Mouse (Mus musculus) heart, embryonic 14.5 days (tissue): ENCODE measurements around the gene Gm21987. TPM values are rescaled to one million over a fixed set of nuclear protein-coding genes. Genes with fewer than 3 reads are reported as not detected.
A peak's percentile ranks its signal among the peaks of the same experiment; 100 is the strongest.

Source experiments
- ATAC-seq: fragments of 200-750 bp; cut with Nextera tagmentation; 2 replicates; pipeline ENCODE4 v1.8.0; 2017; ENCODE audit warnings: low read depth, moderate TSS enrichment; ENCODE audit not compliant: insufficient number of reproducible peaks, insufficient read depth, low FRiP score
- H3K27ac ChIP-seq, 2 experiments: fragments of 200-500 bp in 1 of 2; fragments of 300-500 bp in 1 of 2; sonication (generic) in 1 of 2; replicated peaks in 1 of 2; 2 replicates each; pipeline ENCODE4 v1.5.1; 2012 to 2014; ENCODE audit warnings: low read depth in 2 of 2, low read length in 2 of 2, control low read depth in 1 of 2, mild to moderate bottlenecking in 1 of 2, mixed read lengths in 1 of 2; ENCODE audit not compliant: control insufficient read depth in 1 of 2, insufficient read depth in 1 of 2
- H3K27me3 ChIP-seq: fragments of 300-500 bp; sonication (generic); 2 replicates; pipeline ENCODE4 v1.6.1; 2014; ENCODE audit warnings: mild to moderate bottlenecking, low read length, control low read depth; ENCODE audit not compliant: control insufficient read depth, insufficient read depth
- H3K36me3 ChIP-seq: fragments of 300-500 bp; sonication (generic); 2 replicates; pipeline ENCODE4 v1.6.1; 2014; ENCODE audit warnings: mild to moderate bottlenecking, control low read depth, low read length, mixed read lengths; ENCODE audit not compliant: control insufficient read depth, insufficient read depth
- H3K4me1 ChIP-seq, 2 experiments: fragments of 200-500 bp in 1 of 2; fragments of 300-500 bp in 1 of 2; sonication (generic) in 1 of 2; 2 replicates each; pipeline ENCODE4 v1.6.1; 2012 to 2014; ENCODE audit warnings: low read length in 2 of 2, control low read depth in 1 of 2, mixed read lengths in 1 of 2; ENCODE audit not compliant: control insufficient read depth in 2 of 2, insufficient read depth in 2 of 2
- H3K4me2 ChIP-seq: fragments of 300-500 bp; sonication (generic); 2 replicates; pipeline ENCODE4 v1.6.1; 2014; ENCODE audit warnings: mild to moderate bottlenecking, low read length
- H3K4me3 ChIP-seq, 2 experiments: fragments of 200-500 bp in 1 of 2; fragments of 300-500 bp in 1 of 2; sonication (generic) in 1 of 2; 2 replicates each; pipeline ENCODE4 v1.5.1; 2012 to 2014; ENCODE audit warnings: low read length in 2 of 2, mild to moderate bottlenecking in 2 of 2, control low read depth in 1 of 2, low read depth in 1 of 2, moderate library complexity in 1 of 2; ENCODE audit not compliant: control insufficient read depth in 1 of 2, insufficient read depth in 1 of 2
- H3K9ac ChIP-seq: fragments of 300-500 bp; sonication (generic); 2 replicates; pipeline ENCODE4 v1.6.1; 2014; ENCODE audit warnings: mild to moderate bottlenecking, low read length
- H3K9me3 ChIP-seq: fragments of 300-500 bp; sonication (generic); 2 replicates; pipeline ENCODE4 v1.6.1; 2016; ENCODE audit warnings: low read length, control low read depth; ENCODE audit not compliant: control insufficient read depth
- WGBS: fragments of 180-500 bp; shearing (Covaris S2); extraction: QIAGEN DNeasy Blood & Tissue Kit; methylation state at CpG from one replicate; pipeline ENCODE4 v1.1.7; 2014; 5-methylcytosine and 5-hydroxymethylcytosine counted together
- polyA plus RNA-seq: library from polyadenylated mRNA; unstranded; fragments of >200 nt; fragmentation: Nextera tagmentation; extraction: Ambion mirVana; gene quantifications from 2 replicates; pipeline ENCODE4 v1.2.1, GENCODE M21; 2014

The Gm21987 gene
- polyA plus RNA-seq, 1 experiment from 2014 or later, result 4.9 TPM

DNA sequence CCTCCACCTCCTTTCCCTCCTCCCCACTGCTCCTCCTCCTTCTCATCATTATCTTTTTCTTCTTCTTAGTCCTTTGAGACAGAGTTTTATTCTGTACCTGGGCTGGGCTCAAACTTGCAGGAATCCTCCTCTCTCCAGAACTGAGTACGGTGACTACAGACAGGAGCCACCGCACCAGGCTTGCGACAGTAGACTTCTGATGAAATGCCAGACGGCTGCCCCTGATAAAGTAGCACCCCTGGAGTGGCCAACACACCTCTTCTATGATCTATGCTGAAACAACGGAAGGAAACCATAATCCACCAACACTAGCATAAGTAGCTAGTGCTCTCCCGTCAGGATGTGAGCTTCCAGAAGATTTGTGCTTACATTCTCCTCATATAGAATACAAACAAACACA is 40.5 kb downstream of the Gm21987 start:
- no peak overlapping the region for H3K4me2 ChIP-seq
- no peak overlapping the region for H3K4me3 ChIP-seq
- no peak for ATAC-seq
- no peak overlapping the region for H3K9ac ChIP-seq
- no peaks in the 10 kb centered on the region for H3K27me3 ChIP-seq
- no peaks in the 10 kb centered on the region for H3K9me3 ChIP-seq
- no peak overlapping the region for H3K27ac ChIP-seq
- H3K4me1 ChIP-seq, result peaks cover 0 to 3% of the 10 kb centered on the region in 2 experiments; a peak in 1 of 4 replicates
- H3K36me3 ChIP-seq, result no peaks in the 10 kb centered on the region
- 71% methylated on average over 6 of the region's 6 CpGs for WGBS

DNA sequence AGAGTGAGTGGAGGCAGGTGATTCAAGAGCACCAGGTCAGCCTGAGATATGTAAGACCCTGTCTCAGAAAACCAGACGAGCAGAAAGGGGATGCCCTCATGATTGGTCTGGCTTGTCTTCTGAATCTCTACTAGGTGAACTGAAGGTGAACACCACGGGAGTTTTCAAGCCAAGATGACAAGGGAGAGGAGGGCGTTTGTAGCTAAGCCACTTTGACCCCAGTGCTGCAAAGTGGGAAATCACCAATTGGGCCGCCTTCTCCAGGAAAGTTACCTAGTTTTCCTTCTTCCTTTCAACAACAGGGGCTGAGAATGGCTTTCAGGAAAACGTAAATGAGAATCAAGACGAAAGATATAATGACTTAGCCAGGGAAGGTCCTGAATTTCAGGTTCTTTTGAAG is 41.9 kb downstream of the Gm21987 start:
- H3K27ac ChIP-seq, result no peak overlapping the region
- WGBS, result 75% methylated on average over 6 of the region's 6 CpGs

DNA sequence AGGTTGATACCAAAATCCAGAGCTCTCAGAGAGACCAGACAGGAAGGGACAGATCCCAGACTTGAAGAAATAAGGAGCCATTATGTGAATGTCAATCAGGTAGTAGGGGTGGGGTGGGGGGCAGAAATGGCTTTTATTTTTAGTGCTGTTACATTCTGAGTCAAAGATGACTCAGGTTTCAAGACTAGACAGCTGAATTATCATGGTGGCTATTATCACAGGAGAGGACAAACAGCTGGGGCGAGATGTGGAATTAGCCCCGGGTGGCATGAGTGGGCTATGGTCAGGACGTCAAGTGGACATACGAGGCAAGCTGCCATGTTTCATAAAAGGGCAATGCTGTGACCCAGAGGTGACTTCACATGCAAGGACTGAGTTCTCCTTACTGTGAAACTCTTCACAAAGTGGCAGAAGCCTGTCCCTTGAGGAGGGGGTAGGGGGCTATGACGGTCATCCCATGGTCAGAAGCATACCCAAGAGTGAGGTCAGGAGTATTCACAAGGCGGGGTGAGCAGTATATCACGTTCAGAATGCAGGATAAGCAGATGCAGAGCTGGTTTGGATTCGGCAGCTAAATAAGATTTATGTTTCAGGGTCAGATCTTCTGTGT is 42.5 kb downstream of the Gm21987 start:
- no peak for ATAC-seq
- no peak overlapping the region for H3K4me2 ChIP-seq
- H3K4me1 ChIP-seq, result peaks cover 0 to 7% of the 10 kb centered on the region in 2 experiments; a peak in 2 of 4 replicates
- H3K36me3 ChIP-seq, result no peaks in the 10 kb centered on the region
- no peaks in the 10 kb centered on the region for H3K9me3 ChIP-seq
- no peak overlapping the region for H3K27ac ChIP-seq
- WGBS, result 79% methylated on average over 8 of the region's 8 CpGs
- no peak overlapping the region for H3K9ac ChIP-seq
- no peaks in the 10 kb centered on the region for H3K27me3 ChIP-seq
- no peak overlapping the region for H3K4me3 ChIP-seq

More for the DNA sequence above, 41.9 kb downstream of the Gm21987 start:
- Histone ChIP-seq H3K9ac (no peak overlapping the region), H3K4me2 (no peak overlapping the region), H3K27me3 (no peaks in the 10 kb centered on the region), H3K36me3 (no peaks in the 10 kb centered on the region), H3K4me3 (no peak overlapping the region), H3K9me3 (no peaks in the 10 kb centered on the region), H3K4me1 (peaks cover 0 to 7% of the 10 kb centered on the region in 2 experiments; a peak in 2 of 4 replicates)
- no peak for ATAC-seq

DNA sequence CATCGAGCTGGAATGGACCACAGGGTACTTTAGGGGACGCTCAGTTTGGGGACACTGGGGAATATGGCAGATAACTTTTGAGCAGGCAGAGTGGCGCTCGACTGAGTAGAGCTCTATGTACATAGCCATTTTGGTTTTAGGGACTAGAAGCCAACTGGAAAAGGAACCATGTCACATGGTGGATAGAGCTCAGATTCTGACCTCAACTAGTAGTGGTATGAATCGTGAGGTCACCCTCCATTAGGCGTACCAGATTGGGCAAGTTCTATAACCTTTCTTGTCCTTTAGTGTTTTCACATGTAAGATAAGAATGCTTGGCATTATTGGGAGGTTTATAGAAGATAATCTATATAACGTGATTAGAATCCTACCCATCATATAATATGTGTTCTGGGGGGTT is 43.5 kb downstream of the Gm21987 start:
- 80% methylated on average over 7 of the region's 7 CpGs for WGBS
- H3K27me3 ChIP-seq, result no peaks in the 10 kb centered on the region
- ATAC-seq, result no peak
- no peak overlapping the region for H3K4me2 ChIP-seq
- H3K9ac ChIP-seq, result no peak overlapping the region
- no peak overlapping the region for H3K4me3 ChIP-seq
- peaks cover 0 to 8% of the 10 kb centered on the region in 2 experiments; a peak in 2 of 4 replicates for H3K4me1 ChIP-seq
- H3K27ac ChIP-seq, result no peak overlapping the region
- H3K9me3 ChIP-seq, result no peaks in the 10 kb centered on the region
- no peaks in the 10 kb centered on the region for H3K36me3 ChIP-seq

DNA sequence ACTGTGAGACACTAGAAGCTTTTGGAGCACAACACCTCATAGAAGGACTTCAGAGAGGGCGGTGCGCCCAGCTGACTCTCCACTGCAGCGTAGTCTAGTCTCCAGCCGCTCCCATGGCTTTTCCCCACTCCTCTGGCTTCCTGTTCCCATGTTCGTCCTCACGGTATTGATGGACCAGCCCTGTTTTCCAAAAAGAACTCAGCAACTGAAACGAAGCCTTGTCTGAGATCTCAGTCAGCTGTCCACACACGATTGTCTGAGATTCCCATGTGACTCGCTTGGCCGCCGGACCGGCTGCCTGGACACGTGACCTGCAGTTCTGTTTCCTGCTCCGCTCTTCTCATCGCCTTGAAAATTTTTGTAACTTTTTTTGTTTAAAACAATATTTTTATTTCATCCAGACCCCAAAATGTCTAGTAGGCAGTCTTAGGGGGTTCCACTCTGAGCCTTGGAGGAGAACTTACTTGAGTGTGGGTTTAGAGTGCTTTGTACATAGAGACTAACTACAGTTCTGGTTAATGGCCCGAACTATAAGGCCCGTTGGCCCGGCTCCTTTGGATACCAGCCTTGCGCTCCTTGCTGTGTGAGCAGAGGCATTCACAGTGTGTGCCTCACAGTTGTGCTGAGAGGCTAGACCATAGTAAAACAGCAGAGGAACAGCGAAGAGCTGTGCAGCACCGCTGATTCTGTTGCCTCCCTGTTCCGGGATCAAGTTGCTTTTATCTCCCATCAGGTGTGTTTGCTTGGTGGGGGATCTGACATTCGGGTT is 45.5 kb downstream of the Gm21987 start:
- Histone ChIP-seq H3K4me3 (peak overlapping the region; percentile 3 to 14; a peak in 1 of 4 replicates), H3K27ac (peak overlapping the region; percentile 10 to 71; a peak in 3 of 4 replicates), H3K4me1 (peaks cover 14 to 15% of the 10 kb centered on the region in 2 experiments), H3K4me2 (peak overlapping the region; percentile 56), H3K9ac (no peak overlapping the region), H3K27me3 (no peaks in the 10 kb centered on the region), H3K9me3 (no peaks in the 10 kb centered on the region), H3K36me3 (no peaks in the 10 kb centered on the region)
- peak; percentile 51 for ATAC-seq
- 61% methylated on average over 23 of the region's 23 CpGs for WGBS

DNA sequence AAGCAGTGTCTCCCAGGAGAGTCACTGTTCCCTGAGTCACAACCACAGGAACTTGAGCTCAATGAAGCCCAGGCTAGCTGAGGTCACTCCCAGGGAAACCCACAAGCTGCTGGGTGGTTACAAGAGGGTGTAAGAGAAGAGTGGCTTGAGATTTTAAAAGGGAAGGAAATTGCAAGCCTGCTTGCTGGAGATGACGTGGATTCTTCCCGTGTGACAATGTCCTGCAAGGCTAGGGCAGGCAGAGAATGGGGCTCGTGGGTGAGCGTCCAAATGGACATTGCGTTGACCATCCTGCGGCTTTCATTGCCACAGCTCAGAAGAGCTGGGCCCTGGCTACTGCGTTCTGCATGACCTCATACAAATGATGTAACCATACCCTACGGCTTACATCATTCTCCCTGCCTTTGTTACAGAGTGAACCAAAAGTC is 47.4 kb downstream of the Gm21987 start:
- Histone ChIP-seq H3K27ac (peak overlapping the region in 1 of 2 experiments; percentile 38; a peak in 2 of 4 replicates), H3K4me3 (no peak overlapping the region), H3K4me2 (no peak overlapping the region), H3K4me1 (peaks cover 16 to 17% of the 10 kb centered on the region in 2 experiments), H3K9me3 (no peaks in the 10 kb centered on the region), H3K27me3 (no peaks in the 10 kb centered on the region), H3K36me3 (no peaks in the 10 kb centered on the region), H3K9ac (no peak overlapping the region)
- ATAC-seq, result no peak
- 81% methylated on average over 8 of the region's 8 CpGs for WGBS

DNA sequence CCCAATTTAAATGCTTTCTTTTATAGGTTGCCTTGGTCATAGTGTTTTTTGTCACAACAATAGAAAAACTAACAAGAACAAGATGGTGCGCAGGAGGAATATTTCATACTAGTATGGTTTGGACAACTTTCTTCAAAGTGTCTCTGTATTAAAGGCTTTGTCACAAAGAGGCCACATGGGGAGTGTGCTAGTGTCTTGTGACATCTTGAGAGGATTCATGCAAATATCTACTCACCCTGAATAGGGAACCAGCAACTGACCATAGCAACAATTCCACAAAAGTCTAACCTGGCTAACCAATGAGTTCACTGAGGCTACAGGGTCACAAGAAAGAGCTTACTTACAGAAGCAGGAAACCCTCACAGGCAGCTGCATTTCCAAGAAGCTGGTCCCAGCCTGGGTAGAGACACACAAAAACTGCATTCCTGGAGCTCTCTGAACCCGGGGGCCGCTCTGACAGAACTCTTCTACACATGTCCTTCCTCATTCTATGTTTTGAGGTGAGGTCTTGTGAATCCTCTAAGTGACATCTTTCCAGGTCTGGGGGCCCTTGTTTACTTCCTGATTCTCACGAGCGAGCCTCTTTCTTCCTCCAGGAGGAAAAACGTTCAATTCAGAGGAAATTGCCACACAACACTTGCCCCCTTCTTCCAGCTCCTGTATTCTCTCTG is 48.4 kb downstream of the Gm21987 start:
- Histone ChIP-seq H3K4me3 (no peak overlapping the region), H3K27me3 (no peaks in the 10 kb centered on the region), H3K27ac (no peak overlapping the region), H3K4me1 (peaks cover 24 to 25% of the 10 kb centered on the region in 2 experiments), H3K9ac (no peak overlapping the region), H3K36me3 (no peaks in the 10 kb centered on the region), H3K9me3 (no peaks in the 10 kb centered on the region), H3K4me2 (no peak overlapping the region)
- no peak for ATAC-seq
- WGBS, result 65% methylated on average over 6 of the region's 6 CpGs
